Mouse (Mus musculus) intestine, embryonic 14.5 days (tissue): ENCODE results near the gene Slit3. TPM values are rescaled to one million over a fixed set of nuclear protein-coding genes. Genes with fewer than 3 reads are reported as not detected.

ENCODE experiments used
- ATAC-seq: fragments of 200-750 bp; cut with Nextera tagmentation; replicated peaks from 2 replicates; pipeline ENCODE4 v1.8.0; 2017; ENCODE audit warnings: low read depth, moderate number of reproducible peaks, moderate TSS enrichment, moderate library complexity; ENCODE audit not compliant: low FRiP score, low TSS enrichment
- DNase-seq: peaks from one replicate; pipeline ENCODE4 v3.0.0-alpha.2; 2018; ENCODE audit warnings: low spot score
- H3K27ac ChIP-seq: fragments of 300-500 bp; sonication (generic); 2 replicates; pipeline ENCODE4 v1.5.1; 2014; ENCODE audit warnings: low read depth, mild to moderate bottlenecking, control low read depth
- H3K27me3 ChIP-seq: fragments of 300-500 bp; sonication (generic); replicated peaks from 2 replicates; pipeline ENCODE4 v1.6.1; 2014; ENCODE audit warnings: low read length, control low read depth; ENCODE audit not compliant: control insufficient read depth, insufficient read depth
- H3K36me3 ChIP-seq: fragments of 300-500 bp; sonication (generic); 2 replicates; pipeline ENCODE4 v1.6.1; 2014; ENCODE audit warnings: low read length, control low read depth; ENCODE audit not compliant: control insufficient read depth, insufficient read depth
- H3K4me1 ChIP-seq: fragments of 300-500 bp; sonication (generic); replicated peaks from 2 replicates; pipeline ENCODE4 v1.6.1; 2014; ENCODE audit warnings: low read length, control low read depth, mixed read lengths; ENCODE audit not compliant: control insufficient read depth, insufficient read depth
- H3K4me2 ChIP-seq: fragments of 300-500 bp; sonication (generic); 2 replicates; pipeline ENCODE4 v1.6.1; 2014; ENCODE audit warnings: low read length
- H3K4me3 ChIP-seq: fragments of 300-500 bp; sonication (generic); 2 replicates; pipeline ENCODE4 v1.5.1; 2014; ENCODE audit warnings: low read depth, low read length, control low read depth, mixed read lengths
- H3K9ac ChIP-seq: fragments of 300-500 bp; sonication (generic); 2 replicates; pipeline ENCODE4 v1.6.1; 2014; ENCODE audit warnings: mild to moderate bottlenecking, low read length
- H3K9me3 ChIP-seq: fragments of 300-500 bp; sonication (generic); 2 replicates; pipeline ENCODE4 v1.6.1; 2016; ENCODE audit warnings: low read length, control low read depth; ENCODE audit not compliant: control insufficient read depth
- WGBS: fragments of 180-500 bp; shearing (Covaris S2); extraction: QIAGEN DNeasy Blood & Tissue Kit; methylation state at CpG from one replicate; pipeline ENCODE4 v1.1.7; 2014; 5-methylcytosine and 5-hydroxymethylcytosine counted together
- polyA plus RNA-seq: library from polyadenylated mRNA; unstranded; fragments of >200 nt; fragmentation: Nextera tagmentation; extraction: Ambion mirVana; gene quantifications from 2 replicates; pipeline ENCODE4 v1.2.1, GENCODE M21; 2014

The Slit3 gene
- polyA plus RNA-seq, 1 experiment from 2014 or later: 27.6 TPM

DNA sequence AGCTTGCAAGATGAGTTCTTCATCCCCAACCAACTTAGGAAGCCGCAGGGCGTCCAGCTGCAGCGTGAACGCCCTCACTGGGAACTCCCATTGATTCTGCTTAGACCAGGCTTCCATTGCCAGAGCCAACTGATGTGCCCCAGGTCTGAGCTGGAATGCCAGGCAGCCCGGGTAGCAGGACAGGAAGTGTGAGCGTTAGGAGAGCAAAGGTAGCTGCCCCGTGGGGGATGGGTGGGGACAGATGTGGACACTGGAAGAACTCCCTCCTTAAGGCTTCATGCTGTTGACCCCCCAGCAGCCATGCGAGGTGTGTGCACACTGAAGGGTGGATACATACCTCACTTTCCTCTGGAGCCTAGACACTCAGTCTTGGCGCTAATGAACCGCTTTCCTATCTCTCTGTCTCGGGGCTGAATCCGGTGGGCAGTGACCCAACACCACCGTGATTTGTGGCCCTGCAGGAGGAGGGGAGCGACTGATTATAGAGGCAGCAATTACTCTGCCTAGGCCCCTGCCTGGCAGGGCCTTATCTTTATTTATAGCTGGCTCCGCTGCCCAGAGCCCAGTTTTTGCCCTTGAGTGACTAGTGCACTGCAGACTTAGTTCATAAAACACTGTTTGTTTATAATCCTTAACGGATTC lies 157.2 kb downstream of the Slit3 start:
- Histone ChIP-seq H3K27ac (no peak overlapping the region), H3K4me3 (no peak overlapping the region), H3K9ac (no peak overlapping the region), H3K4me1 (peaks cover 29% of the 10 kb centered on the region), H3K9me3 (no peaks in the 10 kb centered on the region), H3K4me2 (no peak overlapping the region), H3K27me3 (no peaks in the 10 kb centered on the region), H3K36me3 (no peaks in the 10 kb centered on the region)
- 40% methylated on average over 16 of the region's 16 CpGs for WGBS
- no peak for DNase-seq
- no peak for ATAC-seq

DNA sequence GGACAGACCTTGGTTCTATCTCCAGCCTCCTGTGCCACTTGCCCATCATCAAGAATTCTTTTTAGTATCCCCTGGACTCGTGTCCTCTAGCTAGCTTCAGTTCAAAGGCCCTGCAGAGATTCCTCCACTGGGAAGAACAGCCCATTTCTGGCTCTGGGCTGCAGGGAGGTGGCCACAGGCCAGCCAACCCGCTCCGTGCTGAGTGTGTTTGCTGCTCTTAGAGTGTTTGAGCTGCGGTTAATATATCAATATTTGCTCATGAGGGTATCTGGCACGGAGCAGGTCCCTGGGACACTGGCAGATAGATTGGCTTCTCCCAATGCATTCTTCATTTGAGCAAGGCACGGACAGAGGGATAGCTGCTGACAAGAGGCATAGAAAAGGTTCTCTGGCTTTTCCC lies 159.8 kb downstream of the Slit3 start:
- 39% methylated on average over 6 of the region's 6 CpGs for WGBS
- no peak overlapping the region for H3K27ac ChIP-seq
- peaks cover 27% of the 10 kb centered on the region for H3K4me1 ChIP-seq
- H3K4me3 ChIP-seq: no peak overlapping the region
- no peaks in the 10 kb centered on the region for H3K36me3 ChIP-seq
- ATAC-seq (no peak), DNase-seq (no peak)
- no peaks in the 10 kb centered on the region for H3K27me3 ChIP-seq
- no peak overlapping the region for H3K9ac ChIP-seq
- no peak overlapping the region for H3K4me2 ChIP-seq
- H3K9me3 ChIP-seq: no peaks in the 10 kb centered on the region

DNA sequence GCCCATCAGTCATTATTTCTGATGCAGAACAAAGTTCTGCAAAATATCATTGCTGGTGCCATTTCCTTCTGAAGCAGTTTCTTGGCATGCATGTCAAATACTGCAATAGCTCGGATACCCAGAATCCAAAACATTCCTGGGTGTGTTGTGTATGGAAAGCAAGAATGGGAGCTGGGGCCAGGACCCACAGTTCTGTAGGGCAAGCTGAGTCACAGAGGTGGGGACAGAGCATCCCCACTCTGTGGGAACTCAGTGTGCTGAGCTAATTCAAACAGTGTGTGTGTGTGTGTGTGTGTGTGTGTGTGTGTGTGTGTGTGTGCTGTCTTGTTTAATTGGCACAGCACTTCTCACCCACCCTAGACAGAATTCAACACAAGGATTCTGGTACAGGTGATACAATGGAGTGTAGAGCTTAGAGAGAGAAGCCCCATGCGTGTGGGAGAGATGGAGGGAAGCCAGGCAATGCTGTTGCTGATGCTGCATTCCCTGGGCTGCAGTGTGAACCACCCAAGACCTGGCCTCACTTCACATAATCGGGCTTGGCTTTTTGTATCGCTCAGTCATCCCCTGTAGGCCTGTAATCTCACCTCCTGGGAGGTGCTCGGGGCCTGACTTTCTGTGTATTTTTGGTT lies 161.1 kb downstream of the Slit3 start:
- H3K36me3 ChIP-seq: no peaks in the 10 kb centered on the region
- ATAC-seq: no peak
- 78% methylated on average over 5 of the region's 5 CpGs for WGBS
- no peak overlapping the region for H3K9ac ChIP-seq
- no peak for DNase-seq
- no peak overlapping the region for H3K4me3 ChIP-seq
- H3K27me3 ChIP-seq: no peaks in the 10 kb centered on the region
- no peaks in the 10 kb centered on the region for H3K9me3 ChIP-seq
- H3K27ac ChIP-seq: no peak overlapping the region
- peaks cover 27% of the 10 kb centered on the region for H3K4me1 ChIP-seq
- no peak overlapping the region for H3K4me2 ChIP-seq

DNA sequence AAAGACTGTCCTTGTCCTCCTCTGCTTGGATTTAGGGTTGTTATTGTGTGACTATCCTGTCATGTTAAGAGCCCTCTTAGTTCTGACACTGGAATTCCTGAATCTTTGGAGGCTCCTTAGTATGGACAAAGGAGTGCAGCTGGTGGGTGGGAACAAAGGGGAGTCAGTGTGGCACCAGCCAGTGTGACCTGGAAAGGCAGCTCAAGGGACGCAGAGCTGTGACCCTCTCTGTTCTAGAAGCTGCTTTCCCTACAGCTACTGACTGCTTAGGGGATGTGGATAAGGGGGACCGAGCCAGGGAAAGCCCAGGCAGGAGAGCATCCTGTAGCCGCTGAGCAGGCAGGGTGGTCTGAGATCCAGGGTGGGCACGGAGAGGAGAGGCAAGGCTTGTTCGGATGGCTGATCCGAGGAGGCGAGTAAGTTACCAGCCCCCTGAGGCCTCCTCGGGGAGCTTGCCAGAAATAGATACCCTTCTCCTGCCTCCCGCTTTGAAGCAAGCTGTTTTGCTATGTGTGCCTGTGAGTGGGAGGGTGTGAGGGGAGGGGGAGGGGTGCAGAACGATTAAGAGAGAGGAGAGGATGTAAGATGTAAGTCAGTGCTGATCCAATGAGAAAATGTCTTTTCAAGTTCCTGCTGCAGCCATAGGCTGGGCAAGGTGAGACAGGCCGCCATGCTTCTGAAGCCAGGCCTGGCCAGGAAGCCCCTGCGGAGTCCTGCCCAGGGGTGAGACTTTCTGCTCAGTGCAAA lies 162.0 kb downstream of the Slit3 start:
- Histone ChIP-seq H3K9ac (no peak overlapping the region), H3K36me3 (no peaks in the 10 kb centered on the region), H3K27ac (no peak overlapping the region), H3K4me1 (peaks cover 26% of the 10 kb centered on the region), H3K4me3 (no peak overlapping the region), H3K9me3 (no peaks in the 10 kb centered on the region), H3K27me3 (no peaks in the 10 kb centered on the region), H3K4me2 (no peak overlapping the region)
- 28% methylated on average over 12 of the region's 12 CpGs for WGBS
- ATAC-seq (no peak), DNase-seq (no peak)

DNA sequence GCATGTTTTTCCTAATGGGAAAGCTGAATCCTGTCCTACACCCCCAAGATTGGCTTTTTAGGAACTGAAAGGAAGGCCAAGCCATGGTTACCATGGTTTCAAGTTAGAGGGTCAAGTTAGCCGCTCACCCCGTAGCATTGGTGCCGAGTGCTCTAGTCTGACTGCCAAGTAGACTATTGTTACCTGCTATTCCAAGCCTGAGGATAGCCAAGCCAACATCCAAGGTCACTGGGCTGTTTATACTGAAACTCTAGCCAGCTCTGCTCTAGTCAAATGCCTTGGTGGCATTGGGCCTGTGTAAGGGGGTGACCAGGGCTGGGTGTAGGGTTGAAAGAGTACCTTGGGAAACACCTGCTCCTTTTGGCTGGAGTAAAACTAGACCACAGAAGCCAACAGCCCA lies 162.7 kb downstream of the Slit3 start:
- ATAC-seq (no peak), DNase-seq (no peak)
- Histone ChIP-seq H3K9me3 (no peaks in the 10 kb centered on the region), H3K27me3 (no peaks in the 10 kb centered on the region), H3K4me2 (no peak overlapping the region), H3K36me3 (no peaks in the 10 kb centered on the region), H3K4me3 (no peak overlapping the region), H3K27ac (no peak overlapping the region), H3K9ac (no peak overlapping the region), H3K4me1 (peaks cover 18% of the 10 kb centered on the region)
- 88% methylated on average over 3 of the region's 3 CpGs for WGBS

DNA sequence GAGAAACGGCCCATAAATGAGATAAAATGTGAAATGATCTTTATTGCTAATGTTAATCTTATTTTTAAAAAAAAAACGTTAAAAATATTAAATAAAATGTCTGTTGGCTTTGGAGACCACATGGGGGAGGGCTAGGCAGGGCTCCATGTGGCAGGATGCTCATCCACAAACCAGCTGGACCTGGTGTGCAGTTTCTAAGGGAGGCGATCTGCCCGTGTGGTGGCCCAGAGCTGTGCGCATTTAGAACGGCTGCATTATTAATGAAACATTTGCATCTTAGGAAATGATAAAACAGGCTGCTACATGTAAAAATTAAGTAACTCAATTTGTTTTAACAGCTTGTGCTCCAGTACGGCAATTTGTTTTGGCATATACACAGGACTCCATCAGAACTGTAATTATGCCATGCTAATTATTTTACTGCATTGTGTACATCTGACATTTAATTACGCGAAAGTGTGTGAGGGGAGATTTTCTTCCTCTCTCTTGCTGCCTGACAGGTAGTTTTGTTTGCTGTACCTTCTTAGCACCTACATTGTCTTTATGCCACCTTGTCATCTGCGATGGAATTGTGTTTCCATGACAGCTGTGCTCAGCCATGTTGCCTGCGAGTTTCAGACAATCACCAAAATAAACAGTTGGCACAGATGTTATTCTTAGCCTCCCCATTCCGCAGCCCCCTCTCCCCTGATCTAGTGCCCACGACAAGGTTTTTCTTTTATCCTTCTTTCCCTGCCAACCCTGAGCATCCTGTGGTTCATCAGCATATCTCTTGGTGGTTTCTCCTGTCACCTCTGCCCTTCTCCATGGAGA lies 165.8 kb downstream of the Slit3 start:
- Histone ChIP-seq H3K27me3 (no peaks in the 10 kb centered on the region), H3K4me1 (peaks cover 9% of the 10 kb centered on the region; the same call in 1 of the 2 replicates), H3K9me3 (no peaks in the 10 kb centered on the region), H3K4me3 (no peak overlapping the region), H3K27ac (no peak overlapping the region), H3K9ac (no peak overlapping the region), H3K4me2 (no peak overlapping the region), H3K36me3 (no peaks in the 10 kb centered on the region)
- ATAC-seq: no peak
- DNase-seq: no peak
- 78% methylated on average over 13 of the region's 13 CpGs for WGBS

DNA sequence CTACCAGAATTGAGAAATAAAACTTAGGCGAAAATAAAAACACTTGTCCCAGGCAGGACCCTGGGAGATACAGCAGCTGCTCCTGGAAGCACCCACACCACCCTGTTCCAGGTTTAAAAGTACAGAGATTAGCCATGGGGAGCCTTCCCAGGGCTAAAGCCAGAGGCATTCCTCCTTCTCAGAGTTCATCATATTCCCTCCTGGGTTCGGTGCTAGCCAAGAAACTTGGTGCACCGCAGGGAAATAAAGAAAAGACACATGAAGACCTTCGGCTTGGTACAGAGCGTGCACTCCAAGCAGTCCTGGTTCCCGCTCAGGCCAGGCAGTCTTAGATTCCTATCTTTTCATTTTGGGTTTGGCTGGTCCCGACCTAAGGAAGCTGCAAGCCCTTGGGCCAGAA lies 167.0 kb downstream of the Slit3 start:
- ATAC-seq (no peak), DNase-seq (no peak)
- no peaks in the 10 kb centered on the region for H3K36me3 ChIP-seq
- H3K9ac ChIP-seq: no peak overlapping the region
- 91% methylated on average over 7 of the region's 7 CpGs for WGBS
- no peaks in the 10 kb centered on the region for H3K27me3 ChIP-seq
- H3K4me1 ChIP-seq: peaks cover 4% of the 10 kb centered on the region; the same call in 1 of the 2 replicates
- H3K27ac ChIP-seq: no peak overlapping the region
- no peak overlapping the region for H3K4me3 ChIP-seq
- H3K9me3 ChIP-seq: no peaks in the 10 kb centered on the region
- H3K4me2 ChIP-seq: no peak overlapping the region

DNA sequence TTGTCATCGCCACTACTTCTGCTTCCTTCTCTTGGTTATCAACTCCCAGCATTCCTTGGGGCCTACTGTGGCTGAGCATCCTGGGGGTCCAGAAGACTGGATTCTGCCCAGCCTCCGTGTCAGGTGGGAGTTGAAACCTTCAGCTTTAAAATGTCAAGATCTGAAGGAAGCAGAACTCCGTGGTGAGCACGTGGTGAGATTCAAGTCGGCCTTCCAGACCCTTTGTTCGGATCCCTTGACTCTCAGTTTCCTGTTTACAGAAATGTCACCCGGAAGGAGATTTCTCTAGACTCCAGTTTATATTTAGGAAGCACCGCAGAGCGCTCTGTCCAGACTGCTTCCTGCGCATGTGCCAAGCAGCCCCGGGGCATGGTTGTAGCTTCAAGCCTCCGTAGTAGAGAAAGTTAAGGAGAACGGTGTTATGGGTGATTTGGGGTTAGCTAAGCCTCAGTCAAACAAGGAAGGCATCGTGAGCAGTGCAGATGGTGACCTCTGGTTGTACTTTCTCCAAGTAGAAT lies 167.8 kb downstream of the Slit3 start:
- no peak for DNase-seq

More for the DNA sequence above, 167.8 kb downstream of the Slit3 start:
- no peak overlapping the region for H3K4me2 ChIP-seq
- H3K4me3 ChIP-seq: no peak overlapping the region
- ATAC-seq: no peak
- 50% methylated on average over 14 of the region's 14 CpGs for WGBS
- no peaks in the 10 kb centered on the region for H3K27me3 ChIP-seq
- no peaks in the 10 kb centered on the region for H3K4me1 ChIP-seq
- no peaks in the 10 kb centered on the region for H3K36me3 ChIP-seq
- H3K9ac ChIP-seq: no peak overlapping the region
- H3K9me3 ChIP-seq: no peaks in the 10 kb centered on the region
- H3K27ac ChIP-seq: no peak overlapping the region
